Mouse (Mus musculus): ENCODE measurements at regions not wholly inside any gene's neighbourhood (a gene's known extent, or its start where the extent isn't known, plus 50 kb on each side); places are given as distances from the start of the nearest gene placed in this dataset.
"Not testable (repeated sequence)": the region's sequence is repeated elsewhere in the genome, so short reads cannot be mapped to it uniquely, and the experiment has no call there.

- 10% methylated on average over 4 of the region's 4 CpGs for WGBS
- H3K9me3 ChIP-seq = no peaks in the 10 kb centered on the region
Observed at GRCm38 (mm10) chr13:79765437-79765838, 1117.7 kb upstream of the Arrdc3 start.

GRCm38 (mm10) chr13:79784991-79785666, 1098.1 kb upstream of the Arrdc3 start:
- Histone ChIP-seq H3K9ac (no peak overlapping the region), H3K4me1 (replicated peaks) (no peaks in the 10 kb centered on the region), H3K36me3 (no peaks in the 10 kb centered on the region), H3K4me2 (no peak overlapping the region), H3K27me3 (no peaks in the 10 kb centered on the region), H3K9me3 (0 out of 2 replicates have a peak, but pooled peaks cover 4% of the 10 kb centered on the region), H3K4me3 (no peak overlapping the region), H3K27ac (no peak overlapping the region)
- ATAC-seq (ENCODE audit: low FRiP score) = no peak
- 96% methylated on average over 1 of the region's 1 CpGs for WGBS

More at GRCm38 (mm10) chr13:79765437-79765838, 1117.7 kb upstream of the Arrdc3 start:
- H3K4me3 ChIP-seq = no peak overlapping the region
- ATAC-seq (ENCODE audit: low FRiP score) = no peak
- H3K36me3 ChIP-seq = no peaks in the 10 kb centered on the region
- H3K27ac ChIP-seq = no peak overlapping the region
- H3K27me3 ChIP-seq = no peaks in the 10 kb centered on the region
- H3K9ac ChIP-seq = no peak overlapping the region
- no peak overlapping the region for H3K4me2 ChIP-seq
- peaks cover 5% of the 10 kb centered on the region for H3K4me1 ChIP-seq (replicated peaks)

- no peak overlapping the region for H3K27ac ChIP-seq
- no peaks in the 10 kb centered on the region for H3K4me1 ChIP-seq (replicated peaks)
- no peak overlapping the region for H3K9ac ChIP-seq
- H3K4me3 ChIP-seq = no peak overlapping the region
- no peak overlapping the region for H3K4me2 ChIP-seq
- no peaks in the 10 kb centered on the region for H3K27me3 ChIP-seq
- H3K9me3 ChIP-seq = no peaks in the 10 kb centered on the region
- 88% methylated on average over 2 of the region's 2 CpGs for WGBS
- no peaks in the 10 kb centered on the region for H3K36me3 ChIP-seq
- no peak for ATAC-seq (ENCODE audit: low FRiP score)
Observed at GRCm38 (mm10) chr13:79801591-79801990, 1081.6 kb upstream of the Arrdc3 start.

DNA sequence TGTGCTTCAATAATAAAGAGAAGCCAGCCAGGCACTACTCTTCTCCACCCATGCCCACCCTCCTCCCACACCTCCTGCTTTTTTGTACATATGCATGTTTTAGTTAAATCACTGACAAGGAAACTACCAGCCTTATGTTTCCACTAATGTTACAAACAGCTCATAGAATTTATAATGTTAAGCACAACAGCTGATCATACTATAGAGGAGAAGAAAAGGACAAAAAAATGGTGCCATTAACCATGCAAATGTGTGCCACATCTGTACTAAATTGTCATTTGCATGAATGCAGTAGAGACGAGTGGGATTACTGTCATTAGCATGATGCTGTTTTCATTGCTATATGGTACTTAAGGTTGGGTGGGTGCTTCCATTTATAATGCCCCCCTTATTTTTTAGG, 1047.6 kb upstream of the Arrdc3 start:
- H3K9ac ChIP-seq = no peak overlapping the region
- no peak overlapping the region for H3K4me3 ChIP-seq
- WGBS = 50% methylated on average over 1 of the region's 1 CpGs
- H3K9me3 ChIP-seq = no peaks in the 10 kb centered on the region
- ATAC-seq (ENCODE audit: low FRiP score) = peak; percentile 54; the same call in 1 of the 2 replicates
- H3K4me2 ChIP-seq = no peak overlapping the region
- H3K4me1 ChIP-seq (replicated peaks) = no peaks in the 10 kb centered on the region
- H3K27ac ChIP-seq = no peak overlapping the region
- no peaks in the 10 kb centered on the region for H3K36me3 ChIP-seq
- H3K27me3 ChIP-seq = no peaks in the 10 kb centered on the region

DNA sequence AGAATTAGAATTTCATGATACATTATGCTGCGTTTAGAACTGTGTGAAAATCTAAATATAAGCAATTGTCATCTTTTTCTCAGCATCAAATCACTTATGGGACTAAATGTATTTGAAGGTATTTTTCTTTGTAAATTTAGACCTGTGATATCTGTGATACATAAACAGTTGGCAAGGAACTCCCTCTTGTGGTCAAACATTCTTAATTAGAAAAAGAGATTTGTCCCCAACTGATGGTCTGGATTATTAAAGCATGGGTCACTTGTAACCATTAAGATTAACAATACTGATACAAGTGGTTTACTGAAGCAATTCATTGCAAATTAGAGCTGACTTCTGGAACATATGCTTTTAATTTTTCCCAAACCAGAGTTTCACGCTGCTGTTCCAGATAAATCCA, 1038.4 kb upstream of the Arrdc3 start:
- H3K4me3 ChIP-seq = no peak overlapping the region
- no peak overlapping the region for H3K9ac ChIP-seq
- ATAC-seq (ENCODE audit: low FRiP score) = no peak
- no peaks in the 10 kb centered on the region for H3K4me1 ChIP-seq (replicated peaks)
- H3K9me3 ChIP-seq = no peaks in the 10 kb centered on the region
- 65% methylated on average over 2 of the region's 2 CpGs for WGBS
- no peak overlapping the region for H3K4me2 ChIP-seq
- H3K36me3 ChIP-seq = no peaks in the 10 kb centered on the region
- H3K27ac ChIP-seq = no peak overlapping the region
- H3K27me3 ChIP-seq = no peaks in the 10 kb centered on the region

DNA sequence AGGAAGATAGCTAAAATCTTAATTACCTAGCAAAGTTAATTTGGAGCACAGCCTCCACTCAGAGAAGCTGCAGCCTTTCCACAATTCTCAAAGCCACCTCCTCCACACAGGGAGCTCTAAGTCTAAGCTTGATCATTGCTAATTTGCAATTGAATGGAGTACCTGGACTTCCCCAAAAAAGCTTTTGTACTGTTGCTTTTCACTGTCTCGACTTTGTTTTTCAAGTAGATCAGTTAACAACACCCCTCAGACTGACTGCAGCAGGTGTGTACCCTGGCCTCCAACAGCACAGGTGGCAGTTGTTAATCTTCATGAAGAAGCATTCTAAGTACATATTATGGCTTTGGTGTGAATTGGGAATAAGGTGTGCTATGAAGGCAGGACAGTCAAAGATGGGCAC, 1015.7 kb upstream of the Arrdc3 start:
- H3K4me1 ChIP-seq (replicated peaks); H3K4me3 ChIP-seq; H3K36me3 ChIP-seq; ATAC-seq (ENCODE audit: low FRiP score); H3K4me2 ChIP-seq; H3K27ac ChIP-seq; H3K9ac ChIP-seq; H3K27me3 ChIP-seq: not testable (repeated sequence)
- H3K9me3 ChIP-seq = peaks cover 11% of the 10 kb centered on the region
- 76% methylated on average over 1 of the region's 1 CpGs for WGBS

GRCm38 (mm10) chr13:79868481-79869225, 1014.5 kb upstream of the Arrdc3 start:
- Histone ChIP-seq H3K36me3 (no peaks in the 10 kb centered on the region), H3K4me3 (no peak overlapping the region), H3K9me3 (peaks cover 5% of the 10 kb centered on the region), H3K4me1 (replicated peaks) (no peaks in the 10 kb centered on the region), H3K27me3 (no peaks in the 10 kb centered on the region), H3K9ac (no peak overlapping the region), H3K4me2 (no peak overlapping the region), H3K27ac (no peak overlapping the region)
- WGBS = 83% methylated on average over 2 of the region's 2 CpGs
- no peak for ATAC-seq (ENCODE audit: low FRiP score)

DNA sequence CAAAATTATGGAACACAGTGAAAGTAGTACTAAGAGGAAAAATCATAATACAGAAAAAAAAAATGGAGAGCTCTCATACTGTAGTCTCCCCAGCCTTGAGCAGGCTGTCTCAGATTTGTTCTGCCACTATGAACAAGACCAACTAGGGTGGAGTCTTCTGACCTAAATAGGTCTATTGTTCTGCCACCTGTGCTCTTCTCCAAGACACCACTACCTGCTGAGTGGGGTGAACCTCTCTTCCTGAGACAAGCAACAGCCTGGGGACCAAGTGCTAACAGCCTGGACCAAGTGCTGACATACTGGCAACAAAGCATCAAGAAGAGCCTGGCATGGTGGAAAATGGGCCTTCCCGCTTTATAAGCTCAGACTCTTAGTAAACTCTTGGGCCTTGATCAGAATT, 1003.0 kb upstream of the Arrdc3 start:
- Histone ChIP-seq H3K4me3 (no peak overlapping the region), H3K36me3 (no peaks in the 10 kb centered on the region), H3K4me2 (no peak overlapping the region), H3K27ac (no peak overlapping the region), H3K9me3 (no peaks in the 10 kb centered on the region), H3K27me3 (no peaks in the 10 kb centered on the region), H3K9ac (no peak overlapping the region), H3K4me1 (replicated peaks) (no peaks in the 10 kb centered on the region)
- WGBS = 100% methylated on average over 1 of the region's 1 CpGs
- no peak for ATAC-seq (ENCODE audit: low FRiP score)

- no peak overlapping the region for H3K9ac ChIP-seq
- H3K9me3 ChIP-seq = no peaks in the 10 kb centered on the region
- H3K4me1 ChIP-seq (replicated peaks) = no peaks in the 10 kb centered on the region
- no peak overlapping the region for H3K4me3 ChIP-seq
- H3K27me3 ChIP-seq = no peaks in the 10 kb centered on the region
- no peak overlapping the region for H3K4me2 ChIP-seq
- no peak for ATAC-seq (ENCODE audit: low FRiP score)
- no peaks in the 10 kb centered on the region for H3K36me3 ChIP-seq
- no peak overlapping the region for H3K27ac ChIP-seq
Observed at GRCm38 (mm10) chr13:79885959-79886358, 997.2 kb upstream of the Arrdc3 start.

DNA sequence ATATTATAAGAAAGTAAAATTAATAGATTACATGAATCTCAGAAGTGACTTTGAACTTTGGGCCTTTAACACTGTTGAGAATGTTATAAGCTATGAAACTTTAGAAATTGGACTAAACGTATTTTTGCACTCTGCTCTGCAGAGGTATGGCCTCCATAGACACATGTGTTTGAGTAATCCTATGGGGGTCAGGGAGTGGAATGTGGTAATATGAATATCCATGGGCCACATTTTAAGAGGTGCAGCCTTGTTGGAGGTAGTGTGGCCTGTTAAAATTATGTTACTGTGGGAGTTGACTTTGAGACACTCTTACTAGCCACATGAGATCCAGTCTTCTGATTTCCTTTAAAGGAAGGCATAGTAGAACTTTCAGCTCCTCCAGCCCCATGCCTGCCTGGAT, 996.8 kb upstream of the Arrdc3 start:
- ATAC-seq (ENCODE audit: low FRiP score) = no peak
- Histone ChIP-seq H3K9ac (no peak overlapping the region), H3K27ac (no peak overlapping the region), H3K36me3 (no peaks in the 10 kb centered on the region), H3K4me1 (replicated peaks) (no peaks in the 10 kb centered on the region), H3K4me3 (no peak overlapping the region), H3K9me3 (no peaks in the 10 kb centered on the region), H3K4me2 (no peak overlapping the region), H3K27me3 (no peaks in the 10 kb centered on the region)
- 89% methylated on average over 1 of the region's 1 CpGs for WGBS
